Mouse (Mus musculus) midbrain, embryonic 11.5 days (tissue): ENCODE results near the gene Lpar5. TPM values are rescaled to one million over a fixed set of nuclear protein-coding genes. Genes with fewer than 3 reads are reported as not detected.

Experiments
- ATAC-seq: fragments of 200-750 bp; cut with Nextera tagmentation; 2 replicates; pipeline ENCODE4 v1.8.0; 2017; ENCODE audit warnings: moderate TSS enrichment, moderate library complexity; ENCODE audit not compliant: low FRiP score
- DNase-seq: peaks from one replicate; pipeline ENCODE4 v3.0.0; 2015; ENCODE audit warnings: low spot score; ENCODE audit errors: missing footprints
- H3K27ac ChIP-seq: fragments of 300-500 bp; sonication (generic); 2 replicates; pipeline ENCODE4 v1.5.1; 2014; ENCODE audit warnings: low read depth, low read length
- H3K27me3 ChIP-seq: fragments of 300-500 bp; sonication (generic); 2 replicates; pipeline ENCODE4 v1.6.1; 2014; ENCODE audit warnings: mild to moderate bottlenecking, low read length, moderate library complexity, mixed read lengths; ENCODE audit not compliant: control insufficient read depth, insufficient read depth
- H3K36me3 ChIP-seq: fragments of 300-500 bp; sonication (generic); 2 replicates; pipeline ENCODE4 v1.6.1; 2014; ENCODE audit warnings: mild to moderate bottlenecking, low read length, moderate library complexity, mixed read lengths; ENCODE audit not compliant: control insufficient read depth, insufficient read depth
- H3K4me1 ChIP-seq: fragments of 300-500 bp; sonication (generic); 2 replicates; pipeline ENCODE4 v1.6.1; 2014; ENCODE audit warnings: low read length; ENCODE audit not compliant: control insufficient read depth, insufficient read depth
- H3K4me2 ChIP-seq: fragments of 300-500 bp; sonication (generic); 2 replicates; pipeline ENCODE4 v1.6.1; 2014; ENCODE audit warnings: mild to moderate bottlenecking, moderate library complexity
- H3K4me3 ChIP-seq: fragments of 300-500 bp; sonication (generic); 2 replicates; pipeline ENCODE4 v1.5.1; 2014; ENCODE audit warnings: low read depth, low read length
- H3K9ac ChIP-seq: fragments of 300-500 bp; sonication (generic); 2 replicates; pipeline ENCODE4 v1.6.1; 2014; ENCODE audit warnings: low read length
- H3K9me3 ChIP-seq: fragments of 300-500 bp; sonication (generic); 2 replicates; pipeline ENCODE4 v1.6.1; 2016; ENCODE audit warnings: low read length; ENCODE audit not compliant: control insufficient read depth
- WGBS: fragments of 180-500 bp; shearing (Covaris S2); extraction: QIAGEN DNeasy Blood & Tissue Kit; methylation state at CpG from one replicate; pipeline ENCODE4 v1.1.7; 2014; 5-methylcytosine and 5-hydroxymethylcytosine counted together
- microRNA-seq: library from miRNA; unstranded; fragments of <30 nt; microRNA quantifications from one replicate; pipeline ENCODE4, GENCODE M21; 2017
- polyA plus RNA-seq: library from polyadenylated mRNA; unstranded; fragments of >200 nt; fragmentation: Nextera tagmentation; extraction: Ambion mirVana; gene quantifications from 2 replicates; pipeline ENCODE4 v1.2.1, GENCODE M21; 2014

The Lpar5 gene
- polyA plus RNA-seq, 1 experiment from 2014 or later: not detected

DNA sequence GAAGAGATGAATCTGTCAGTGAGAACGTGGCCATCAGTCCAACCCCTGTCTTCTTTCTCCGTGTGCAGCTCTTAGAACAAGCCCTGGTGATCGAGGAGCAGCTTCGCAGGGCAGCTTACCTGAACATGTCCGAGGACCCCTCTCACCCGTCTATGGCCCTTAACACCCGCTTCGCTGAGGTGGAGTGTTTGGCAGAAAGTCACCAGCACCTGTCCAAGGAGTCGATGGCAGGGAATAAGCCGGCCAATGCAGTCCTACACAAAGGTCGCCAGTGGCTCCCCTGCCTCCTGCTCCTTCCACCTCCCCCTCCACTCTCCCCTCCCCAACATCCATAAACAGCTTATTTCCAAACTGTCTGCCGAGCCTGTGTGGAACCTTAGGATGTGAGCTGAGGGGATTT is 61.0 kb downstream of the Lpar5 start:
- DNase-seq (no peak), ATAC-seq (no peak)
- Histone ChIP-seq H3K4me3 (no peak overlapping the region), H3K27me3 (no peaks in the 10 kb centered on the region), H3K4me2 (no peak overlapping the region), H3K4me1 (peaks cover 6% of the 10 kb centered on the region), H3K9me3 (no peaks in the 10 kb centered on the region), H3K36me3 (peaks cover 35% of the 10 kb centered on the region), H3K27ac (no peak overlapping the region), H3K9ac (no peak overlapping the region)
- 93% methylated on average over 12 of the region's 12 CpGs for WGBS

DNA sequence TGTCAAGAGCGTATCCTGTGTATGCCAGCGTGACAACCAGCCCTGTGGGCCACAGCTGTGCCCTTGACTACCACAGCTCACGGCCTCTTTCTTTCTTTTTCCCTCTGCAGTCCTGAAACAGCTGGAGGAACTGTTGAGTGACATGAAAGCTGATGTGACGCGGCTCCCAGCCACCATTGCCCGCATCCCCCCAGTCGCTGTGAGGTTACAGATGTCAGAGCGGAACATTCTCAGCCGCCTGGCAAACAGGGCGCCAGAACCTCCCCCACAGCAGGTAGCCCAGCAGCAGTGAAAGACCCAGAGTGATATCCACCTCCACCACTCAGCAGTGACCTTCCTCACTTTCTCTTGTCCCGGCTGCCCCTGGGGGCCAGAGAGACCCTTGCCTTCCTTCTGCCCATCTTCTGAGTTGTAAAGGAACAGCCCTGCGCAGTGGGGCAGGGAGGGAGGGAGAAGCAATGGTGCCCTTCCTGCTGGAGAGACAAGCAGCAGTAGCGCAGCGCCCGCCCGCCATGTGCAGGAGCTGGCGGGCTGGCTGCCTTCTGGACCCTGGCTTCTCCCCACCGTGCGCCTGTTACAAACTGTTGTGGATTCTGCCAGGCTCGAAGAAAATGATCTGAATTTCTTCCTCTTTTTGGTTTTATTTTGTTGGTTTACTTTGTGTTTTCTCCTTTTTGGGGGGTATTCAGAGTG is 62.1 kb downstream of the Lpar5 start:
- peaks cover 6% of the 10 kb centered on the region for H3K4me1 ChIP-seq
- no peak overlapping the region for H3K4me3 ChIP-seq
- no peaks in the 10 kb centered on the region for H3K9me3 ChIP-seq
- H3K27me3 ChIP-seq: no peaks in the 10 kb centered on the region
- H3K27ac ChIP-seq: no peak overlapping the region
- 86% methylated on average over 20 of the region's 20 CpGs for WGBS
- no peak overlapping the region for H3K4me2 ChIP-seq
- H3K36me3 ChIP-seq: peaks cover 31% of the 10 kb centered on the region
- DNase-seq (no peak), ATAC-seq (no peak)
- H3K9ac ChIP-seq: no peak overlapping the region

DNA sequence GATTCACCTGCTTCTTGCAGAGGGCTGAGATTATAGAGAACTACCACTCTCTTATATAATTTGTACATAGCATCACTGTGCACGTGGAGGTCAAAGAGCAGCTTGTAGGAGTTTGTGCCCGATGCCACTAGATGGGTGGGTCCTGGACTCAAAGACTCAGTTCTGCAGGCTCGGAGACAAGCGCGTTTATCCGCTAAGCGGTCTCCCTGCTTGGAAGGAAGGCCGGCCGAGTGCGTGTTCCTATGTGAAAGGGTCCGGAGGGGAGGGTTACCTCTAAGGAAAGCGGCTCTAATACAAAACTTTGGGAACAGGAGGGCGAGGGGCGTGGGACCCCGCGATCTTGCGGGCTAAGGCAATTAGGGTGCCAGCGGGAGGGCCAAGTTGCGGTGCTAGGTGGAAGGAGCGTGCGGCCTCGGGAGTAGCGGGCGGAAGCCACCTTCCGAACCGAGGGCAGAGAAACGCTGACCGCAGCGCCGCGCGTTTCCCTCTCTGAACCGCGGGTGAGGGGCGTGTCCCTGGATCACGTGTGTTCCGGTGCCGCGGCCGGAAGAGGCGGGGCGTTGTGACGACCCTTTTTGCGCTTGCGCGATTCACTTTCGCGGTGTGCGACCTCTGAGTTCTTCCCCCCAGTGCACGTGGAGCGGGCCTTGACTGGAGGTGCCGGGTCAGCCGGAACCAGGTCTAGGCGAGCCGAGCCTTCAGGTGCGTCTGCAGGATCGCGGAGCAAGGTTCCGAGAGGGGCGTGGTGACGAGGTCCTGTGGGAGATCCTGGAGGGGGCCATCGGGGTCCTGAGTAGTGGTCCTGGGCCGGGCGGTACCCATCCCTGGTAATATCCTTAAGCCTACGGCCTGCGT is 63.8 kb downstream of the Lpar5 start, which contains the start of gene Nop2:
Gene Nop2, plus strand, starts transcription at position 608 of the 855 bp plus-strand sequence.
- Histone ChIP-seq H3K4me3 (peak within 1 kb of the TSS; percentile 67), H3K27me3 (no peaks in the 10 kb centered on the region), H3K27ac (peak within 1 kb of the TSS; percentile 82), H3K9ac (peak within 1 kb of the TSS; percentile 83), H3K4me2 (peak within 1 kb of the TSS; percentile 78), H3K9me3 (no peaks in the 10 kb centered on the region), H3K36me3 (peaks cover 34% of the 10 kb centered on the region), H3K4me1 (peaks cover 6% of the 10 kb centered on the region)
- DNase-seq (peak; percentile 100), ATAC-seq (peak; percentile 95)
- under 1% methylated on average over 66 of the region's 66 CpGs for WGBS

Small RNA genes lying within 50 kb of the gene (microRNA-seq; reads per million reads assigned to microRNA genes)
- 0.76 reads per million for gene Mir7045

Other genes starting within 250 kb of the Lpar5 start
- 139 and 143 TPM in 2 replicates for gene Usp5, start 238.4 kb upstream of the Lpar5 start, polyA plus RNA-seq
- gene Cdca3, start 238.4 kb upstream of the Lpar5 start, polyA plus RNA-seq: 225 and 244 TPM in 2 replicates
- 3.8 TPM in 2 replicates for gene Gnb3, start 227.6 kb upstream of the Lpar5 start, polyA plus RNA-seq
- 7.8 and 7.9 TPM in 2 replicates for gene P3h3, start 210.2 kb upstream of the Lpar5 start, polyA plus RNA-seq
- 1.6 and 2.1 TPM in 2 replicates for gene Gpr162, start 203.9 kb upstream of the Lpar5 start, polyA plus RNA-seq
- gene Cd4, start 179.7 kb upstream of the Lpar5 start, polyA plus RNA-seq: not detected in 2 replicates
- 0.88 and 2.4 TPM in 2 replicates for gene Lag3, start 156.2 kb upstream of the Lpar5 start, polyA plus RNA-seq
- 258 and 288 TPM in 2 replicates for gene Ptms, start 147.8 kb upstream of the Lpar5 start, polyA plus RNA-seq
- gene Mlf2, start 136.5 kb upstream of the Lpar5 start, polyA plus RNA-seq: 430 and 435 TPM in 2 replicates
- 105 and 112 TPM in 2 replicates for gene Cops7a, start 102.4 kb upstream of the Lpar5 start, polyA plus RNA-seq
- gene Pianp, start 71.2 kb upstream of the Lpar5 start, polyA plus RNA-seq: 1.2 and 1.6 TPM in 2 replicates
- 9.3 and 9.9 TPM in 2 replicates for gene Zfp384, start 58.8 kb upstream of the Lpar5 start, polyA plus RNA-seq
- 139 and 146 TPM in 2 replicates for gene Ing4, start 28.2 kb upstream of the Lpar5 start, polyA plus RNA-seq
- gene Acrbp, start 18.2 kb upstream of the Lpar5 start, polyA plus RNA-seq: 9.2 and 10.8 TPM in 2 replicates
- gene Chd4, start 28.1 kb downstream of the Lpar5 start, polyA plus RNA-seq: 96.9 and 99.3 TPM in 2 replicates
- 55.1 and 58.4 TPM in 2 replicates for gene Nop2, start 64.0 kb downstream of the Lpar5 start, polyA plus RNA-seq
- gene Iffo1, start 77.3 kb downstream of the Lpar5 start, polyA plus RNA-seq: 8.4 and 8.6 TPM in 2 replicates
- 2,357 and 2,675 TPM in 2 replicates for gene Gapdh, start 98.5 kb downstream of the Lpar5 start, polyA plus RNA-seq
- 127 and 140 TPM in 2 replicates for gene Ncapd2, start 123.8 kb downstream of the Lpar5 start, polyA plus RNA-seq
- gene Mrpl51, start 123.9 kb downstream of the Lpar5 start, polyA plus RNA-seq: 200 and 208 TPM in 2 replicates
- 1.3 and 1.4 TPM in 2 replicates for gene Vamp1, start 147.6 kb downstream of the Lpar5 start, polyA plus RNA-seq
- gene Tapbpl, start 163.9 kb downstream of the Lpar5 start, polyA plus RNA-seq: 1.2 and 1.6 TPM in 2 replicates
- 0.62 and 0.93 TPM in 2 replicates for gene Cd27, start 169.1 kb downstream of the Lpar5 start, polyA plus RNA-seq
- 0.08 TPM in 1 of 2 replicates, not detected in the other for gene Tuba3a, start 218.1 kb downstream of the Lpar5 start, polyA plus RNA-seq
- gene Ltbr, start 246.0 kb downstream of the Lpar5 start, polyA plus RNA-seq: 18.0 and 19.7 TPM in 2 replicates